Mouse (Mus musculus): Measurements from ENCODE around the gene Synj1. TPM values are rescaled to one million over a fixed set of nuclear protein-coding genes. Genes with fewer than 3 reads are reported as not detected.

Gene Synj1
- polyA plus RNA-seq, 1 experiment from 2014 or later: 14.6 TPM

- WGBS: under 1% methylated on average over 38 of the region's 38 CpGs
- H3K27me3 ChIP-seq: no peaks in the 10 kb centered on the region
- peak overlapping the region; percentile 95 for H3K4me2 ChIP-seq
- H3K4me1 ChIP-seq: no peaks in the 10 kb centered on the region
- ATAC-seq (ENCODE audit: borderline replicate concordance, extremely low read depth, low FRiP score, low TSS enrichment): peak; percentile 23
- peak overlapping the region; percentile 86 for H3K27ac ChIP-seq
- peak overlapping the region; percentile 82 for H3K9ac ChIP-seq
- H3K36me3 ChIP-seq: peaks cover 12% of the 10 kb centered on the region; the same call in 1 of the 2 replicates
- peak overlapping the region; percentile 90 for H3K4me3 ChIP-seq
- H3K9me3 ChIP-seq: no peaks in the 10 kb centered on the region
Observed at GRCm38 (mm10) chr16:90934193-90934686, 76.9 kb downstream of the Synj1 start.

DNA sequence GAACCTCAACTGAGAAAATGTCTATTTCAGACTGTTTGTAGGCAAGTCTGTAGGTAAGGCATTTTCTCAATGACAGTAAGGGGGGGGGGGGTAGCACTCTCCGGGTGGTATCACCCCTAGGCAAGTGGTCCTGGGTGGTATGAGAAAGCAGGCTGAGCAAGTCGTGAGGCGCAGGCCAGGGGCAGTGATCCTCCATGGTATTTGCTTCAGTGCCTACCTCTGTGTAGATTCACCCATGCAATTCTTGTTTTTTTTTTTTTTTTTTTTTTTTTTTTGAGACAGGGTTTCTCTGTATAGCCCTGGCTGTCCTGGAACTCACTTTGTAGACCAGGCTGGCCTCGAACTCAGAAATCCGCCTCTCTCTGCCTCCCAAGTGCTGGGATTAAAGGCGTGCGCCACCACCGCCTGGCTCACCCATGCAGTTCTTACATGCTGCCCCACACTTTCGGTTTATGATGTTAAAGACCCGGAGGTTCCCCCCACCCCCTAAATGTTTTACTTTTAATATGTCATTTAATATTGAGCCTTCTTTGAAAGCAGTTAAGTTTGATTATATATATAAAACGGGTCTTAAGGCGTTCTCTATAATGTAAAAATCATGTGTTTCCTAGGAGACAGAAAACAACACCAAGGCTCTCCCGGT lies 77.5 kb downstream of the Synj1 start:
- 24% methylated on average over 13 of the region's 13 CpGs for WGBS

DNA sequence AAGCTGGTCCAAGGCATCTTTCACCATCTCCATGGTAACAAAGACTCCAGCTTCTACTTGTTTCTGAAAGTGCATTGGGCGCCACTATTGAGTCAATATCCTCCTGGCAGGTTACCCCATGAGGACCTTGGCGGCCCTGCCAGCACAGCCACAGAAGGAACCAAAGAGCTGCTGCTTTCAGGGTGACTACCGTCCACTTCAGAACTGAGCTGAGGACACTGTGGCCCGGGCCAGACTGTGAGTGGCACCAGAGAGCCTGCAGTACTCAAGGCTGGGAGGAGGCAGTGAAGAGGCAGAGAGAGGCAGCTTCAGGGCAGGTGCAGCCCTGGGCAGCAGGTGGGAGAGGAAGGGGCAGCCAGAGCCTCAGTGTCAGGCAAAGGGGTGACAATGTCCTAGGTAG lies 83.7 kb downstream of the Synj1 start:
- no peak overlapping the region for H3K4me3 ChIP-seq
- ATAC-seq (ENCODE audit: borderline replicate concordance, extremely low read depth, low FRiP score, low TSS enrichment): no peak
- no peaks in the 10 kb centered on the region for H3K27me3 ChIP-seq
- no peak overlapping the region for H3K9ac ChIP-seq
- H3K9me3 ChIP-seq: no peaks in the 10 kb centered on the region
- no peak overlapping the region for H3K4me2 ChIP-seq
- H3K36me3 ChIP-seq: no peaks in the 10 kb centered on the region; the same call in 1 of the 2 replicates
- no peak overlapping the region for H3K27ac ChIP-seq
- WGBS: 87% methylated on average over 4 of the region's 4 CpGs
- H3K4me1 ChIP-seq: no peaks in the 10 kb centered on the region

More for the DNA sequence above, 77.5 kb downstream of the Synj1 start:
- Histone ChIP-seq H3K9ac (peak overlapping the region; percentile 82), H3K4me3 (peak overlapping the region; percentile 90), H3K36me3 (peaks cover 11% of the 10 kb centered on the region; the same call in 1 of the 2 replicates), H3K27ac (peak overlapping the region; percentile 86), H3K27me3 (no peaks in the 10 kb centered on the region), H3K9me3 (no peaks in the 10 kb centered on the region), H3K4me2 (peak overlapping the region; percentile 95), H3K4me1 (no peaks in the 10 kb centered on the region)
- ATAC-seq (ENCODE audit: borderline replicate concordance, extremely low read depth, low FRiP score, low TSS enrichment): no peak

DNA sequence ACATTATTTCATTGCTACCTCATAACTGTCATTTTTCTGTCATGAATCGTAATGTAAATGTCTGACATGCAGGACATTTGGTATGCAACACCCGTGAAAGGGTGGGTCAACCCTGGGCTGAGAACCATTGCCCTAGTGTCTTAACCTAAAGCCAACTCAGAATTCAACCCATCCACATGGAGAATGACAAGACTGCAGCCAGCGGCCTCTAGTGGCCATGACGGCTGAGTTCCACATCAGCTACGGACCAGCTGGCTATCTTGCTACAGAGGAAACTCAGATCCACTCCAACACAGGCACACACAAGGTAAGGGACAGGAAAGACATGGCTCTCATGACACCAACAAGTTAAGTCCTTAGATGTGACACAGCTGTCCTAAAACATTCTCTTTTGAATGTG lies 85.6 kb downstream of the Synj1 start:
- Histone ChIP-seq H3K4me2 (no peak overlapping the region), H3K27ac (no peak overlapping the region), H3K36me3 (no peaks in the 10 kb centered on the region; the same call in 1 of the 2 replicates), H3K4me1 (peaks cover 4% of the 10 kb centered on the region; the same call in 1 of the 2 replicates), H3K27me3 (no peaks in the 10 kb centered on the region), H3K9ac (no peak overlapping the region), H3K4me3 (no peak overlapping the region), H3K9me3 (no peaks in the 10 kb centered on the region)
- 21% methylated on average over 5 of the region's 5 CpGs for WGBS
- ATAC-seq (ENCODE audit: borderline replicate concordance, extremely low read depth, low FRiP score, low TSS enrichment): no peak

GRCm38 (mm10) chr16:90924606-90925370 lies 86.3 kb downstream of the Synj1 start:
- Histone ChIP-seq H3K27ac (no peak overlapping the region), H3K9ac (no peak overlapping the region), H3K4me1 (peaks cover 4% of the 10 kb centered on the region; the same call in 1 of the 2 replicates), H3K4me2 (no peak overlapping the region), H3K36me3 (no peaks in the 10 kb centered on the region; the same call in 1 of the 2 replicates), H3K4me3 (no peak overlapping the region), H3K9me3 (no peaks in the 10 kb centered on the region), H3K27me3 (no peaks in the 10 kb centered on the region)
- no peak for ATAC-seq (ENCODE audit: borderline replicate concordance, extremely low read depth, low FRiP score, low TSS enrichment)
- WGBS: 77% methylated on average over 13 of the region's 13 CpGs

DNA sequence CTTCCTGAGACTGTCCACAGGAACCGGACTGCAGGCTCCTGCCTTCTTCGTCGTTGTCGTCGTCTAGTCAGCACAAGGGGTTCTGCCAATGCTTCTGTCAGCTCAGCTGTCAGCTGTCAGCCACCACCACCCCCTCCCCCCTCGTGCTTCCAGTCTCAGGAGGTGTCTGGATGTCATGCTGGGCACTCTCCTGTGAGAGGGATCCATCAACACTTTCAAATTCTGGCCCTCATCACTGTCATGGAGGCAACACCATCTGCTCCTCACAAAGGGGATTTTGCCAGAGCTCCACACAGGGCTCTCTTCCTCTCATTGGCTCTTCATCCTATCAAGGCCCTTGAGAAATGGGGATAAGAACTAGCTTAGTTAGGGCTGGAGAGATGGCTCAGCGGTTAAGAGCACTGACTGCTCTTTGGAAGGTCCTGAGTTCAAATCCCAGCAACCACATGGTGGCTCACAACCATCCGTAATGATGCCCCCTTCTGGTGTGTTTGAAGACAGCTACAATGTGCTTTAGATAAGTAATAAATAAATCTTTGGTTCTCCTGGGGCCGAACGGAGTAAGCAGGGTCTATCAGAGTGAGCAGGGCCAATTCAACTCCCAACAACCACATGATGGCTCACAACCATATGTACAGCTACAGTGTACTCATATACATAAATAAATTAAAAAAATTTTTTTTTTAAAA lies 89.5 kb downstream of the Synj1 start:
- Histone ChIP-seq H3K9ac (no peak overlapping the region), H3K4me3 (no peak overlapping the region), H3K9me3 (no peaks in the 10 kb centered on the region), H3K4me2 (no peak overlapping the region), H3K36me3 (no peaks in the 10 kb centered on the region), H3K27me3 (no peaks in the 10 kb centered on the region), H3K4me1 (peaks cover 4% of the 10 kb centered on the region; the same call in 1 of the 2 replicates), H3K27ac (no peak overlapping the region)
- 34% methylated on average over 10 of the region's 10 CpGs for whole genome bisulfite sequencing
- ATAC-seq (ENCODE audit: borderline replicate concordance, extremely low read depth, low FRiP score, low TSS enrichment): peak; percentile 72

DNA sequence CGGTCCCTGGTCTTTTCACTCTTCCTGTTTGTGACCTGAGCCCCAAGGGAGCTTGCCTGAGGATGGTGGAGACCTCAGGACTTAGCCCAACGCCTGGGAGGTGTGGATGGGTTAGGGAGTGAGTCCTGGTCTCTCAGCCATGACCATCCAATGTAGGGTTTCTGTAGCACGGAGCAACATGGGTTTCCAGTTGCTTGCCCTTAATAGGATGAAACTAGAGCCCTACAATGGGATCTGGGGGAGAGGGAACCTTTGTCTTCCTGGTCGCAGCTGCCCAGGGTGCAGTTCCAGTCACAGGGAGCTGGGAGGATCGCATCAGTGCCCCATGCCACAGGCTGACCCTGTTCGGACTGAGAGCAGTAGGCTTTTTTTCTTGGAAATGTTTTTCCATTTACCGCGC lies 94.0 kb downstream of the Synj1 start:
- H3K4me2 ChIP-seq: no peak overlapping the region
- H3K36me3 ChIP-seq: no peaks in the 10 kb centered on the region
- WGBS: 82% methylated on average over 8 of the region's 8 CpGs
- H3K27ac ChIP-seq: no peak overlapping the region
- ATAC-seq (ENCODE audit: borderline replicate concordance, extremely low read depth, low FRiP score, low TSS enrichment): no peak
- peaks cover 3% of the 10 kb centered on the region; the same call in 1 of the 2 replicates for H3K27me3 ChIP-seq
- no peaks in the 10 kb centered on the region for H3K9me3 ChIP-seq
- H3K9ac ChIP-seq: no peak overlapping the region
- no peak overlapping the region for H3K4me3 ChIP-seq
- H3K4me1 ChIP-seq: peaks cover 4% of the 10 kb centered on the region; the same call in 1 of the 2 replicates

- Histone ChIP-seq H3K4me3 (no peak overlapping the region), H3K9ac (no peak overlapping the region), H3K9me3 (no peaks in the 10 kb centered on the region), H3K36me3 (no peaks in the 10 kb centered on the region), H3K27ac (no peak overlapping the region), H3K4me2 (no peak overlapping the region), H3K4me1 (no peaks in the 10 kb centered on the region), H3K27me3 (peaks cover 3% of the 10 kb centered on the region; the same call in 1 of the 2 replicates)
- peak; percentile 11; the same call in 1 of the 2 replicates for ATAC-seq (ENCODE audit: borderline replicate concordance, extremely low read depth, low FRiP score, low TSS enrichment)
- 29% methylated on average over 12 of the region's 12 CpGs for WGBS
Observed at GRCm38 (mm10) chr16:90916040-90916481, 95.0 kb downstream of the Synj1 start.

DNA sequence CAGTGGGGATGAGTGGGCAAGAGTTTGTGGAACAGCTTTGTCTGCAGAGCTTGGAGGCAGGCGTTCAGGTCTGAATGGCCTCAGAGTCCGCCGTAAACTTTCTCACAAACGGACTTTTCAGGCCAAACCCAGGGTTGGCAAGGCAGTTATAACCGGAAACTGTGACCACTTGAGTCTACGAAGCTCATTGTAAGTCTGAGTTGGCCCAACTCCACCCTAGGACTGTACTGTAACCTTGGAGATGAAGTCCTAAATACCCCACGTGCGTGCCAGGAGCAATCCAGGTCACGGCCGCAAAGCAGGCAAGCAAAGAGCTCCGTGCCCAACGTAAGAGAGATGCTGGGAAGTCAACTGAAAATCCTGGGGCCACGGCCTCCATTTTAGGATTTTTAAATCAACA lies 99.3 kb downstream of the Synj1 start:
- H3K9ac ChIP-seq: no peak overlapping the region
- peaks cover 3% of the 10 kb centered on the region; the same call in 1 of the 2 replicates for H3K27me3 ChIP-seq
- H3K4me3 ChIP-seq: no peak overlapping the region
- H3K9me3 ChIP-seq: no peaks in the 10 kb centered on the region
- no peak overlapping the region for H3K27ac ChIP-seq
- no peaks in the 10 kb centered on the region for H3K4me1 ChIP-seq
- no peaks in the 10 kb centered on the region for H3K36me3 ChIP-seq
- H3K4me2 ChIP-seq: no peak overlapping the region
- no peak for ATAC-seq (ENCODE audit: borderline replicate concordance, extremely low read depth, low FRiP score, low TSS enrichment)
- WGBS: 86% methylated on average over 13 of the region's 13 CpGs

- WGBS: 75% methylated on average over 17 of the region's 17 CpGs
- no peak for ATAC-seq (ENCODE audit: borderline replicate concordance, extremely low read depth, low FRiP score, low TSS enrichment)
- no peaks in the 10 kb centered on the region for H3K36me3 ChIP-seq
- H3K27me3 ChIP-seq: peaks cover 3% of the 10 kb centered on the region; the same call in 1 of the 2 replicates
- no peaks in the 10 kb centered on the region for H3K9me3 ChIP-seq
- no peak overlapping the region for H3K4me3 ChIP-seq
- H3K4me1 ChIP-seq: no peaks in the 10 kb centered on the region
- no peak overlapping the region for H3K27ac ChIP-seq
- no peak overlapping the region for H3K9ac ChIP-seq
- no peak overlapping the region for H3K4me2 ChIP-seq
Observed at GRCm38 (mm10) chr16:90910855-90911533, 100.1 kb downstream of the Synj1 start.

- no peak overlapping the region for H3K4me2 ChIP-seq
- 64% methylated on average over 7 of the region's 7 CpGs for WGBS
Observed at GRCm38 (mm10) chr16:90907250-90907649, 103.9 kb downstream of the Synj1 start.

More at GRCm38 (mm10) chr16:90907250-90907649, 103.9 kb downstream of the Synj1 start:
- Histone ChIP-seq H3K27ac (no peak overlapping the region), H3K9me3 (no peaks in the 10 kb centered on the region), H3K4me3 (no peak overlapping the region), H3K27me3 (no peaks in the 10 kb centered on the region), H3K9ac (no peak overlapping the region), H3K4me1 (no peaks in the 10 kb centered on the region), H3K36me3 (no peaks in the 10 kb centered on the region)
- no peak for ATAC-seq (ENCODE audit: borderline replicate concordance, extremely low read depth, low FRiP score, low TSS enrichment)

All from lung, embryonic 15.5 days (tissue).